Mouse (Mus musculus): ENCODE results near the gene Lrrc26.

GRCm38 (mm10) chr2:25272515-25272914, 17.2 kb upstream of the Lrrc26 start:
- TF ChIP-seq POLR2A (IDR thresholded peaks at IDR 0.05; ENCODE audit: low read depth, low read length) (peak; percentile 44; the same call in 1 of the 2 replicates), CTCF (IDR thresholded peaks at IDR 0.05; ENCODE audit: extremely low read depth, insufficient read length, insufficient replicate concordance, low read depth, low read length) (no peak)
